Mouse (Mus musculus) small intestine, adult 2 months (tissue): ENCODE measurements around the gene Atxn7l2.

ENCODE experiments used
- CTCF ChIP-seq: fragments of 200-500 bp; IDR thresholded peaks from 2 replicates; pipeline ENCODE4 v1.5.1; 2012; ENCODE audit warnings: low read depth, mild to moderate bottlenecking, control low read depth, inconsistent platforms, low read length, moderate library complexity, mixed read lengths; ENCODE audit not compliant: insufficient replicate concordance, insufficient read length; ENCODE audit errors: extremely low read depth
- POLR2A ChIP-seq: fragments of 200-500 bp; IDR thresholded peaks from 2 replicates; pipeline ENCODE4 v1.6.1; 2012; ENCODE audit warnings: low read depth, mild to moderate bottlenecking, control low read depth, inconsistent platforms, low read length, moderate library complexity

DNA sequence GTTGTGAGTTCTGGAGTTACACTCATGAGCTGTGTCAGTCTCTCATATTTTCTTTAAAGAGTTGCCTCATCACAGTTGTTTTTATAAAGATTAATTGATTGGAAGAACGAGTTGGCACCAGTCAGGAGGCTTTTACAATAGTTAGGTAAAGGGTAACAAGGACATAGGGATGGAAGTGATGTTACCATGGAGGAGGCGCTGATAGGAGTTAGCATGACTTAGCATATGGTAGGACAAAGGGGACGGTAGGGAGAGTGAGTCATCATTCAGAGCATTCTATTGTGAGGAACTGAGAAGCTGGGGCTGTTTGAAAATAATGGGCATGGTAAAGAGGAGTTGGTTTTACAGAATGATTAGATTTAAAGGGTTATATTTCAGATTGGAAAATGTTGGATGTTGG lies 48.6 kb upstream of the Atxn7l2 start:
- TF ChIP-seq CTCF (no peak), POLR2A (no peak)
